Mouse (Mus musculus) monocyte, adult 5-6 weeks (primary cell): ENCODE results near the gene Mgat5. TPM values are rescaled to one million over a fixed set of nuclear protein-coding genes. Genes with fewer than 3 reads are reported as not detected.

Experiments used
- ATAC-seq: fragments of 153-309, 156-312 bp; replicated peaks from 2 replicates; pipeline ENCODE4 v1.8.0; 2017; ENCODE audit warnings: mild to moderate bottlenecking; ENCODE audit not compliant: low TSS enrichment, insufficient number of reproducible peaks, severe bottlenecking, poor library complexity, low FRiP score
- total RNA-seq: library from RNA; stranded (forward); fragments of 200-1000, 200-491, 200-594 nt; gene quantifications from 3 replicates; pipeline ENCODE4 v1.2.3, GENCODE M21; 2017

The Mgat5 gene
- total RNA-seq, 1 experiment from 2014 or later, result 21.1 TPM

DNA sequence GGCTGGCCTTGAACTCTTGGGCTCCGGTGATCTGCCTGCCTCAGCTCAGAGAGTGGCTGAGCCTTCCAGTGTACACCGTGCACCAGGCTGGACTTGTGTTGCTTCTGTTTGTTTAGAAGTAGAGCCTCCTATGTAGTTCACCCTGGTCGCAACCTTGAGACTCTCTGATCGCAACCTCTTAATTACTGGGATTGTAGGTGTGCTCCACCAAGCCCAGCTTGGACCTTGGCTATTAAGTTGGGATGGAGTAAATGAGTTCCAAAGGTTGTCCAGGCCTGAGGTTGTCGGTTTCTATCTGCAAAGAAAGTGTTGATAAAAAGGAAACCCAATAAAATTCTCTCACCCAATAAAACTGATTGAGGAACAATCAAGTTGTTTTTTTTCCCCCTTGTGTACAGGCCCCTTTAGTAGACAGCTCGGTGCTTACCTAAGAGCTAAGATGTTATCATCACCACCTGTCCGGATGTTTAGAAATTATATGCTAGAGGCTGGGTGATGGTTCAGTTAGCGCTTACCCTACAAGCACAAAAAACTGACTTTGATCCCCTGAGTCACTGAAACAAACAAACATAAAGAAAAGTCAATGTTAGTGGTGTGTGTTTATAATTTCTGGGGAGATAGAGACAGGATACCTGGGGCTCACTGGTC, 9.9 kb downstream of the Mgat5 start:
- ATAC-seq, result no peak

DNA sequence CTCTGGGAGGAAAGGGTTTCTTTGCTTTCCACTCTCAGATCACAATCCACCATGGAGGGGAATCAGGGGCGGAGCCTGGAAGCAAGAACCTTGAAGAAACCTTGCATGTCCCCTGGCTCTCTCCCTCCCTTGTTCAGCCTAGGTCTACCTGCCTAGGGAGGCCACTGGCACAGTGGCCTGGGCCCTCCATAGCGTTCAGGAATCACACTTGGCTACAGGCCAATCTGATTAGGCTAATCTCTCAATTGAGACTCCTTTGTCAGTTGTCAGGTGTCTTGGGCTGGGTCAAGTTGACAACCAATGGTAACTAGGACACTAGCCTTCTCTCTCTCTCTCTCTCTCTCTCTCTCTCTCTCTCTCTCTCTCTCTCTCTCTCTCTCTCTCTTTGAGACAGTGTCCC, 12.2 kb downstream of the Mgat5 start:
- ATAC-seq, result no peak

GRCm38 (mm10) chr1:127217665-127218064, 12.8 kb downstream of the Mgat5 start:
- ATAC-seq, result no peak

GRCm38 (mm10) chr1:127218182-127218581, 13.4 kb downstream of the Mgat5 start:
- no peak for ATAC-seq

- ATAC-seq, result no peak
Observed at GRCm38 (mm10) chr1:127219161-127219560, 14.3 kb downstream of the Mgat5 start.

GRCm38 (mm10) chr1:127219621-127220020, 14.8 kb downstream of the Mgat5 start:
- no peak for ATAC-seq

DNA sequence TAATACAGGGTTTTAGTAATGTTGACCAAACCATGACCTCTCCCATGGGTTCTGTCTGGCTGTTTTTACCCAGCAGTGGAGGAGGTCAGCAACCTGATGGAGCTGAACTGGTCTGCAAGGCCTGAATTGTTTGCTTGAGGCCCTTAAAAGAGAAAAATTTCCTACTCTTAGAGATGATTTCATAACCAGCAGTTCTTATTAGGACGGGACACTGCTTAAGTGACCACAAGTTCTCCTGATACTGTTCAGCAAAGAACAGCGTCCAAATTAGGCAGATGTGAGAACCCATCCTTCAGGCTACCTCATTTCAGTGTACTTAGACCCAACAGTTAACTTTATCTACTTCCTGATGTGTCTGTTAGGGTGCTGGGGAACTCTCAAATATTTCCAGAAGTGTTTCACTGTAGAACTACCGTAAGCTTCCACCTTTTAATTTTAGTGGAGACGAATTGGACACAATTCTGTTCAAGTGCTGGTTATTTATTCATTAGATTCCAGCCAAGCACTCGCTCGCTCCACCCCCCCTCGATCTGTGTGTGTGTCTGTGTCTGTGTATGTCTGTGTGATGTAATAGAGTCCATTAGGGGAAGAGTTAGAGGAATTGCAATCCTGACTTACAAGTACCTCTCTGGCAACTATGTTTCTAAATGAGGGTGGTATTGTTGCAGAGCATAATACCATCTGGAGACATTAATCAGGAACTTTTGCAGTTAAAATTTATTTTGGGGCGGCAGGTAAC, 17.4 kb downstream of the Mgat5 start:
- ATAC-seq, result no peak

DNA sequence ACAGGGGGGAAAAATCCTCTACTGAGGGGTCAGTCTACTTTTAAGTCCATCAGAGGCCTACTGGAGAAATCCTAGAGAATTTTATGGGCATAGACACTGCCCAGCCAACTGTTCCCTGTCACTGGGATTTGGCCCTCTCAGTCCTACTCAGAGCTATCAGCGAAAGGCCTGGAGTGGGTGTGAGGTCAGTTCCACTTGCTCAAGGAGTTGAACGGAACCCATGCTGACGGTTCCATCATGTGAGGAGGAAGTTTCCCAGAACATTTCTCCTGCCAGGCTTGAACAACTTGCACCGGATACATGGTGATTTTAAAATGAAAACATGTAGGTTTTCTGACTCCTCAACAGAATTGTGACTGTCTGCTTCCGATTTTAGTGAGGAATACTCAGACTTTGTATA, 20.2 kb downstream of the Mgat5 start:
- no peak for ATAC-seq

DNA sequence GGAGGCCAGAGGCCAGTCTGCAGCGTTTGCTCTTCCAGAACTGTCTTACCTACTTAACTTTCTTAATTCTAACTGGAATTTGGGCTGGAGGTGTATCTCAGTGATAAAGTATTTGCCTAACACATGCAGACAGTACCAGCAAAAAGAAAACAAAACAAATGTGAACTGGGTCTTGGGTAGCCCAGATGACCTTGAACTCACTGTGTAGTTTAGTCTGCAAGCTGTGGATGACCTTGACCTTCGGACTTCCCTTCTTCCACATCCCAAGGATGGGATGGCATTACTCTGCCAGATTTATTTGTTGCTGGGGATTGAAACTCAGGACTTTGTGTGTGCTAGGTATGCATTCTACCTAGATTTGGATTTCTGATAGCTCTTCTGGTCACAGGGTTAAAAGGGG, 24.2 kb downstream of the Mgat5 start:
- ATAC-seq, result no peak

- ATAC-seq, result no peak
Observed at GRCm38 (mm10) chr1:127230468-127230867, 25.7 kb downstream of the Mgat5 start.

- 0 out of 2 replicates have a peak, but pooled peaks have one; percentile 36 for ATAC-seq
Observed at GRCm38 (mm10) chr1:127233191-127233651, 28.4 kb downstream of the Mgat5 start.

DNA sequence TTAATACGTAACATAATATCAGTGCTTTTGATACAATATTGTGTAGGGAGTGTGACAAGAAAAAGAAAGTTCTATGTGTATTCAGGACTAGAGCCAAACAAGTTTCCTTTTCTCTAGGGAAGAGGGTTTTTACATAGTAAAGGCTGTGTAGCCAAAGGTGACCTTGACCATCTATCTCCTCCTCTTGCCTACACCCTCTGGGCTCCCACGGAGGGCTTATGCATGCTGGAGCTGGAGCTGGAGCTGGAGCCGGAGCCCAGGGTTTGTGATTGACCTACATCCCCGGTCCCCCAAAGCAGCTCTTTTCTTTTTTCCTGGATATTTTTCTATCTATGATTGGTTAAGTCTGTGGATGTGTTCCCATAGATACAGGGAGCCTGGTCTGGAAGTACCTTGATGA, 30.3 kb downstream of the Mgat5 start:
- ATAC-seq, result no peak

- ATAC-seq, result no peak
Observed at GRCm38 (mm10) chr1:127236396-127236795, 31.6 kb downstream of the Mgat5 start.

DNA sequence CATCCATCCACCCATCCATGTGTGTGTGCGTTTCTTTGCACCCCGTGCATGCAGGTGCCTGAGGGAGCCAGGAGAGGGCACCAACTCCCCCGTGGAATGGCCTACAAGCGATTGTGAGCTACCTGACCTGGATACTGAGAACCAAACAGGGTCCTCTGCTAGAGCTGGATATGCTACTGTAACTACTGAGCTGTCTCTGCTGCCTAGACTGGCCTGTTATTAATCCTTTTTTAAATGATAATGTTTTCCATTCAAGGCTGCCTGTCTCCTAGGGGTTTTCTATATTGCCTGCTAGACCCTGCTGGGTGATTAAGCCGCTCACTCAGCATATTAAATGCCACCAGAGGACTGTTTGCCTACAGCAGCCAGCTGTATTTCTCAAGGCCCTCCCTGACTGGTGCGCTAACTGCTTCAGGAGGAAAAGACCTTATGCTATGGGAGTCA, 34.1 kb downstream of the Mgat5 start:
- ATAC-seq, result no peak

DNA sequence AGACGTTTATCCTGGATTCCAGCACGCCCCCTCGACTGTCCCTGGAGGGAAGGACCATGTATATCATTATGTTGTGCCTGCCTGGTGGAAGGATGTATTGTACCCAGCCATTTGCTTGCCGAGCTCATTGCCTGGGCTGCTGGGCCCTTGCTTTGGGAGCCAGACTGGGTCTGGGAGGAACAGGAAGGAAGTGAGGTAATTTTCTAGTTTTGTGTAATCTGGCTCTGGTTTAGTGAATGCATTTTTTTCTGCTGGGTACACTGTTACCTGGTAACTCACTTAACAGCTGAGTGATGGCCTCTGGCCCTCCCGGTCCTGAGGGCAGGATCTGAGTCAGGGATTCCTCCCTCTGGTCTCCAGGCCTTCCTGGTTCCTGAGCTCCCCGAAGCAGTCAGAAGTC, 35.1 kb downstream of the Mgat5 start:
- ATAC-seq, result peak; percentile 53

- 0 out of 2 replicates have a peak, but pooled peaks have one; percentile 11 for ATAC-seq
Observed at GRCm38 (mm10) chr1:127242151-127242887, 37.5 kb downstream of the Mgat5 start.

DNA sequence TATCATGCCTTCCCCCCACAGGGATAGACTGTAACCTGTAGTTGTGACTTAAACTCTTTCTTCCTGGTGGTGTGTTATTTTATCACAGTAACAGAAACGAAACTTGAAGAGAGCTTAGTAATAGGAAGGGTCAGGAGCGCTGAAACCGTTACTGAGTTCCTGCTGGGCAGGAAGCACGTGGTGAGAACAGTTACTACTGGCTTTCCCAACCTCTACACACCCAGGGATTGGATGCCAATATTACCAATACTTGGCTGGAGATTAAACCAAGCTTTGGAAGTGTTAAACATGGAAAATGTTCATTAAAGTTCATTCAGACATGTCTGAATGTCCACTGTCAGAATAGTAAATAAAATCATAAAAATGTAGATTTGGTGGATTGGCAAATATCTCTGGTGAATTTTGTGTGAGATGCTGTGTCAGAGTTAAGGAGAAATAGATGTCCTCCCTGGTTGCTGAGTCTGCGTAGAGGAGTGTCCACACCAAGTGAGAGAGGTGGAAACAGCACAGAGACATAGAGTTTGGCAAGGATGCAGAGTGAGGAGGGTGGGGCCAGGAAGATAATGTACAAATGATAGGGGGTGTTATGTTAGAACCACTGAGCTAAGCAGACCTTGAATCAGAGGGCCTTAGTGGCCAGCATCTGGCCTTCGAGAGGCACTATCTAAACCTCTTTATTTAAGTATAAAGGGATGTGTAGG, 38.2 kb downstream of the Mgat5 start:
- peak; percentile 38; the same call in 1 of the 2 replicates for ATAC-seq

DNA sequence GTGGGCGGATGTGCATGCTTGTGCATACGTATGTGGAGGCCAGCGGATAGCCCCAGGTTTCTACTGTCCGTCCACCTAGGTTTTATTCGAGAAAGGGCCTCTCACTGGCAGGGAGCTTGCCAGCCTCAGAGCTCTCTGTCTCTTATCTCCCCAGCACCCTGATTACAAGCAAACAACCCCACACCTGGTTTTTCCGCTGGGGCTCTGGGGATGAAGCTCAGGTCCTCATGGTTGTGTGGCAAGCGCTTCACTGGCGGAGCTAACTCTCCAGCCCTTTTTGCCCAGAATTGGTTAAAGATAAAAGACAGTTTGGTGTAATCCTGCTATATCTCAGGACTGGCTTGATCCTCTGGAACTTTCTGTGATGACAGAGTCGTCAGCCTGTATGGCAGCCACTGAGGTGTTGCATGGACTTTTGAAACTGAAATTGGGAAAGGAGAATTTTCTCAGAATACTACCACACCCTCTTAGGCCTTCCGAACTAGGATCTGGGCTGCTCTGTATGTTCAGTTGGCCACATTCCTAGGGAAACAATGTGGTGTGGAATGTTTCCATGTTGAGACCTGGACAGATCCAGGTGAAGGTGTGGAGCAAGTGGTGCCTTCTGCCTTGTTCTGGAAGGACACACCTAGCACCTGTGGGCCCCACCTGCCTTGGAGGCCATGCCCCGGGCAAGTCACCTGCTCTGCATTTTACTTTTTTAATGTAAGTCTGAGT, 39.4 kb downstream of the Mgat5 start:
- no peak for ATAC-seq
